8 mouse cellular contexts compared by ENCODE assay signal in the genomic region with DNA sequence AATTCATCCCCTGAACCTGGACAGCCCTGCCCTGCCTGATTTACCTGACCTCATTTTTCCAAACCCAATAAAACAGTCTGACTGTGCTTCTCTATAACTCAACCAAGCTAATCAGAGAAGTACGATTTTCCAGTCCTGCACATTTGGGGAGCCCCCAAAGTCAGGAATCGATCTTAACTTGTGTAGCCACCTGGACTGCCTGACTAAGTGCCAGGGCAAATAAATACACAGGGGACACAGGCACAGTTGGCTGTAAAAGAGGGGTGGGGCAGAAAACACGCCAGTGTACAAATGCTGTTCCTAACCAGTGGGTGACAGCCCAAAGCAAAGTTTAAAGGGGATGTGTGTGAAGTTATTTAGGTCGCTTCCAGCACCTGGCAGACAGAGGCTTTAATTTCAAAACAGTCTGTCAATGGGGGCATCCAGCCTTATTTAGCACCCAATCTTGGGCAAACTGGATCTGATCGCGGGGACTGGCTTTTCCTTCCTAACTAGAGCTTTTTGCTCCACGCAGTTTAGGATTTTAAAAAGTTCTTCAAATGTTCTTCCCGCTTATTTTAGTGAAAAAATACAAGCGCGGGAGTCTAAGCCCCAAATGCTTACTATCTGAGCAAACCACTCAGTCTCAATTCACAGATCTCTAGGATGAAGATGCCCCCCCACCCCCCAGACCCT. TPM values are rescaled to one million over a fixed set of nuclear protein-coding genes. Genes with fewer than 3 reads are reported as not detected.
DNase-seq lines count a peak whose midpoint lies in the region; ATAC-seq and TF ChIP-seq lines count a peak whose summit lies in the region.

No protein-coding gene starts in this region.

- H3K27ac ChIP-seq in layer of hippocampus, adult 2 months: peak overlapping the region; percentile 86
- no peak overlapping the region; the same call in 1 of the 2 replicates for H3K27ac ChIP-seq in bone marrow, adult 2 months (ENCODE audit: control insufficient read depth, insufficient read depth, low read depth, low read length, poor library complexity)
- H3K27ac ChIP-seq in hindbrain, embryonic 10.5 days: peak overlapping the region; percentile 90
- H3K27ac ChIP-seq in liver, postnatal 0 days (ENCODE audit: low read depth): peak overlapping the region; percentile 91

- no peak for TF ChIP-seq POLR2A in bone marrow, adult 2 months (IDR thresholded peaks at IDR 0.05; ENCODE audit: borderline replicate concordance, control insufficient read depth, low read depth, low read length)

- H3K4me2 ChIP-seq in liver, postnatal 0 days (ENCODE audit: low read depth, low read length): peak overlapping the region; percentile 68

- no peak for TF ChIP-seq CTCF in layer of hippocampus, adult 2 months (conservative IDR thresholded peaks at IDR 0.05)
- no peak for TF ChIP-seq CTCF in bone marrow, adult 2 months (IDR thresholded peaks at IDR 0.05; ENCODE audit: control insufficient read depth, insufficient read depth, low read length)
- no peak for TF ChIP-seq CTCF in liver, postnatal 0 days (IDR thresholded peaks at IDR 0.05; ENCODE audit: low read depth)

- H3K9me3 ChIP-seq in hindbrain, embryonic 10.5 days: no peaks in the 10 kb centered on the region
- H3K9me3 ChIP-seq in liver, postnatal 0 days (ENCODE audit: low read length): no peaks in the 10 kb centered on the region

- H3K36me3 ChIP-seq in hindbrain, embryonic 10.5 days: peaks cover 33% of the 10 kb centered on the region
- peaks cover 13% of the 10 kb centered on the region for H3K36me3 ChIP-seq in liver, postnatal 0 days (replicated peaks; ENCODE audit: insufficient read depth, low read length)

- DNase-seq in layer of hippocampus, adult 2 months (ENCODE audit: low spot score in 2 of 2): no peak
- DNase-seq in layer of hippocampus, postnatal 10 days (ENCODE audit: low spot score in 2 of 2): no peak
- no peak for DNase-seq in hindbrain, embryonic 10.5 days (ENCODE audit: low spot score)
- DNase-seq in liver, postnatal 0 days: peak; percentile 59
- no peak for DNase-seq in right cerebral cortex, postnatal 25 days
- no peak for DNase-seq in gastrocnemius, postnatal 36 days
- DNase-seq in adrenal gland, postnatal 36 days: no peak

- no peak for TF ChIP-seq EP300 in liver, postnatal 0 days (IDR thresholded peaks at IDR 0.05; ENCODE audit: low read depth)

- H3K4me1 ChIP-seq in bone marrow, adult 2 months (ENCODE audit: control insufficient read depth, insufficient read depth, low read length): no peaks in the 10 kb centered on the region; the same call in 1 of the 2 replicates
- peaks cover 14% of the 10 kb centered on the region for H3K4me1 ChIP-seq in hindbrain, embryonic 10.5 days (replicated peaks)
- H3K4me1 ChIP-seq in liver, postnatal 0 days (ENCODE audit: insufficient read depth): peaks cover 15% of the 10 kb centered on the region

- peak overlapping the region; percentile 88 for H3K9ac ChIP-seq in liver, postnatal 0 days (replicated peaks)

- H3K4me3 ChIP-seq in layer of hippocampus, adult 2 months: peak overlapping the region; percentile 76
- H3K4me3 ChIP-seq in bone marrow, adult 2 months (replicated peaks; ENCODE audit: control insufficient read depth, low read depth, low read length): peak overlapping the region; percentile 86
- peak overlapping the region; percentile 80 for H3K4me3 ChIP-seq in hindbrain, embryonic 10.5 days
- H3K4me3 ChIP-seq in liver, postnatal 0 days (ENCODE audit: low read depth, low read length): peak overlapping the region; percentile 90

- peaks cover 5% of the 10 kb centered on the region; the same call in 1 of the 2 replicates for H3K27me3 ChIP-seq in hindbrain, embryonic 10.5 days (ENCODE audit: insufficient read depth, poor library complexity, severe bottlenecking)
- H3K27me3 ChIP-seq in liver, postnatal 0 days (ENCODE audit: insufficient read depth, low read length): no peaks in the 10 kb centered on the region

- ATAC-seq in liver, postnatal 0 days: peak; percentile 56

- intact Hi-C loops in gastrocnemius, postnatal 36 days (cut with DNase I): no loop called here

- 2% methylated on average over 10 of the region's 10 CpGs for WGBS in bone marrow, adult 2 months
- WGBS in hindbrain, embryonic 10.5 days: 9% methylated on average over 10 of the region's 10 CpGs
- 2% methylated on average over 10 of the region's 10 CpGs for WGBS in liver, postnatal 0 days (ENCODE audit: insufficient replicate concordance)

RNA-seq across cellular contexts. Expression of a gene that starts 0.7 kb away (rescaled TPM):
- 10 to 100 TPM; 30.2 to 35.8 TPM for total RNA-seq in layer of hippocampus, adult 2 months (2021)
- 10 to 100 TPM; 40.6 to 46.4 TPM for total RNA-seq in layer of hippocampus, postnatal 10 days (2021)
- polyA plus RNA-seq in bone marrow, adult 2 months (2011; ENCODE audit: insufficient read depth, insufficient read length, low replicate concordance, missing spikeins): 21.6 and 38.9 TPM in 2 replicates
- polyA plus RNA-seq in hindbrain, embryonic 10.5 days (2016; fragmentation: Nextera tagmentation; extraction: Ambion mirVana): 64.8 and 81.4 TPM in 2 replicates
- polyA plus RNA-seq in liver, postnatal 0 days (2015; fragmentation: Nextera tagmentation; extraction: Ambion mirVana): 25.3 and 27.1 TPM in 2 replicates
- 10 to 100 TPM; 24.5 to 27.3 TPM for total RNA-seq in gastrocnemius, postnatal 36 days (2021)
- total RNA-seq in adrenal gland, postnatal 36 days (2021): 10 to 100 TPM; 52.9 to 54.8 TPM
